Mouse (Mus musculus) neural tube, embryonic 12.5 days (tissue): ENCODE measurements around the gene Hmgcs1. TPM values are rescaled to one million over a fixed set of nuclear protein-coding genes. Genes with fewer than 3 reads are reported as not detected.

Source experiments
- ATAC-seq: fragments of 200-750 bp; cut with Nextera tagmentation; 2 replicates; pipeline ENCODE4 v1.8.0; 2017; ENCODE audit warnings: low read depth, mild to moderate bottlenecking, moderate TSS enrichment, moderate library complexity; ENCODE audit not compliant: low FRiP score
- H3K27ac ChIP-seq: fragments of 300-500 bp; sonication (generic); 2 replicates; pipeline ENCODE4 v1.5.1; 2016
- H3K27me3 ChIP-seq: fragments of 300-500 bp; sonication (generic); replicated peaks from 2 replicates; pipeline ENCODE4 v1.6.1; 2016; ENCODE audit warnings: mild to moderate bottlenecking
- H3K36me3 ChIP-seq: fragments of 300-500 bp; sonication (generic); 2 replicates; pipeline ENCODE4 v1.6.1; 2016; ENCODE audit warnings: mild to moderate bottlenecking
- H3K4me1 ChIP-seq: fragments of 300-500 bp; sonication (generic); 2 replicates; pipeline ENCODE4 v1.6.1; 2016
- H3K4me2 ChIP-seq: fragments of 300-500 bp; sonication (generic); replicated peaks from 2 replicates; pipeline ENCODE4 v1.6.1; 2016; ENCODE audit warnings: mild to moderate bottlenecking
- H3K4me3 ChIP-seq: fragments of 300-500 bp; sonication (generic); 2 replicates; pipeline ENCODE4 v1.5.1; 2016
- H3K9ac ChIP-seq: fragments of 300-500 bp; sonication (generic); 2 replicates; pipeline ENCODE4 v1.6.1; 2016; ENCODE audit warnings: mild to moderate bottlenecking
- H3K9me3 ChIP-seq: fragments of 300-500 bp; sonication (generic); 2 replicates; pipeline ENCODE4 v1.6.1; 2016; ENCODE audit warnings: mild to moderate bottlenecking
- WGBS: fragments of 180-500 bp; shearing (Covaris S2); methylation state at CpG from one replicate; pipeline ENCODE4 v1.1.7; 2016; 5-methylcytosine and 5-hydroxymethylcytosine counted together
- polyA plus RNA-seq: library from polyadenylated mRNA; unstranded; fragments of >200 nt; fragmentation: Nextera tagmentation; extraction: Ambion mirVana; gene quantifications from 2 replicates; pipeline ENCODE4 v1.2.1, GENCODE M21; 2016

Gene Hmgcs1
- polyA plus RNA-seq, 1 experiment from 2014 or later, result 430 TPM

GRCm38 (mm10) chr13:119729406-119729805 lies 39.2 kb downstream of the Hmgcs1 start:
- no peaks in the 10 kb centered on the region for H3K36me3 ChIP-seq
- no peak overlapping the region for H3K4me2 ChIP-seq
- no peak overlapping the region for H3K4me3 ChIP-seq
- no peaks in the 10 kb centered on the region for H3K4me1 ChIP-seq
- ATAC-seq, result no peak
- H3K27ac ChIP-seq, result no peak overlapping the region
- no peak overlapping the region for H3K9ac ChIP-seq
- no peaks in the 10 kb centered on the region for H3K9me3 ChIP-seq
- no peaks in the 10 kb centered on the region for H3K27me3 ChIP-seq
- WGBS, result 90% methylated on average over 7 of the region's 7 CpGs

DNA sequence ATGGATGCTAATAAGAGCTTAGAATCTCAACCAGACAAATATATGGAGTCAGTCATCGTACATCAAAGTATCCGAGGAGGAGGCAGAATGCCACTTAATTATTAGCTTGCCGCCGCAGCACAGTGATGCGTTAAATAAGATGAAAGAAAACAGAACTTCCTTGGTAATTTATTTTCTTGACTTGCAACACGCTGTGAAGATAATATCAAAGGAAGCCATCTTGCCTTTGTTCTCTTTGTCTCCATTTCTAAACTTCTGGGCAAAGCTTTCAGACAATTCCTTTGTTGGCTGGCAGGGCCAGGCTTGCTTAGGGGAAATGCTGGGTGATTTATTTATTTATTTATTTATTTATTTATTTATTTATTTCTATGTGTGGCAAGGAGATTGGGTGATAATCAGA lies 41.3 kb downstream of the Hmgcs1 start:
- Histone ChIP-seq H3K4me1 (no peaks in the 10 kb centered on the region), H3K36me3 (no peaks in the 10 kb centered on the region), H3K27me3 (no peaks in the 10 kb centered on the region), H3K4me2 (no peak overlapping the region), H3K9ac (no peak overlapping the region), H3K9me3 (no peaks in the 10 kb centered on the region), H3K27ac (no peak overlapping the region), H3K4me3 (no peak overlapping the region)
- ATAC-seq, result peak; percentile 34; the same call in 1 of the 2 replicates
- WGBS, result 19% methylated on average over 6 of the region's 6 CpGs

GRCm38 (mm10) chr13:119741390-119742237 lies 51.4 kb downstream of the Hmgcs1 start:
- Histone ChIP-seq H3K4me2 (peak overlapping the region; percentile 54), H3K27me3 (no peaks in the 10 kb centered on the region), H3K4me1 (peaks cover 8% of the 10 kb centered on the region; the same call in 1 of the 2 replicates), H3K36me3 (no peaks in the 10 kb centered on the region), H3K9me3 (no peaks in the 10 kb centered on the region), H3K4me3 (peak overlapping the region; percentile 7; the same call in 1 of the 2 replicates), H3K9ac (0 out of 2 replicates have a peak overlapping the region, but pooled peaks have one; percentile 22), H3K27ac (no peak overlapping the region)
- peak; percentile 51; the same call in 1 of the 2 replicates for ATAC-seq
- WGBS, result 3% methylated on average over 19 of the region's 19 CpGs

DNA sequence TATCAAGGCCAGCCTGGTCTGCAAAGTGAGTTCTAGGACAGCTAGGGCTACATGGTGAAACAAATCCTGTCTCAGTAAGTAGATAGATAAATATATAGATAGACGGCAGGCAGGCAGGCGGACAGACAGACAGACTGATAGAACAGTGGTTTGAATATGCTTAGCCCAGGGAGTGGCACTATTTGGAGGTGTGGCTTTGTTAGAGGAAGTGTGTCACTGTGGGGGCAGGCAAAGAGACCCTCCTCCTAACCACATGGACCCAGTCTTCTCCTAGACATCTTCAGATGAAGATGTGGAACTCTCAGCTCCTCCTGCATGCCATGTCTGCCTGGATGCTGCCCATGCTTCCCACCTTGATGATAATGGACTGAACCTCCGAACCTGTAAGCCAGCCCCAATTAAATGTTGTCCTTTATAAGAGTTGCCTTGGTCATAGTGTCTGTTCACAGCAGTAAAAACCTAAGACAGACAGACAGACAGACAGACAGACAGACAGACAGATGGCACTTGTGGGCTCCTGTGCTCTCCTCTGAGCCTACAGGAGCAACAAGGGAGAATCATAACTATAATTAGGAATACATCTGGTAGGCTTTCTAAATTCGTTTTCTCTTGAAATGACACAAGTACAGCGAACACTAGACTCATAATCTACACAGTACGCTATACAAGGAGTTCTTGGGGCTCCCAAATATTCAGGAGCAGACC lies 52.7 kb downstream of the Hmgcs1 start:
- no peaks in the 10 kb centered on the region for H3K27me3 ChIP-seq
- H3K36me3 ChIP-seq, result no peaks in the 10 kb centered on the region
- H3K4me2 ChIP-seq, result no peak overlapping the region
- H3K9me3 ChIP-seq, result no peaks in the 10 kb centered on the region
- no peak overlapping the region for H3K27ac ChIP-seq
- WGBS, result 87% methylated on average over 6 of the region's 6 CpGs
- no peak overlapping the region for H3K4me3 ChIP-seq
- H3K9ac ChIP-seq, result no peak overlapping the region
- ATAC-seq, result no peak; the same call in 1 of the 2 replicates
- H3K4me1 ChIP-seq, result peaks cover 8% of the 10 kb centered on the region; the same call in 1 of the 2 replicates

DNA sequence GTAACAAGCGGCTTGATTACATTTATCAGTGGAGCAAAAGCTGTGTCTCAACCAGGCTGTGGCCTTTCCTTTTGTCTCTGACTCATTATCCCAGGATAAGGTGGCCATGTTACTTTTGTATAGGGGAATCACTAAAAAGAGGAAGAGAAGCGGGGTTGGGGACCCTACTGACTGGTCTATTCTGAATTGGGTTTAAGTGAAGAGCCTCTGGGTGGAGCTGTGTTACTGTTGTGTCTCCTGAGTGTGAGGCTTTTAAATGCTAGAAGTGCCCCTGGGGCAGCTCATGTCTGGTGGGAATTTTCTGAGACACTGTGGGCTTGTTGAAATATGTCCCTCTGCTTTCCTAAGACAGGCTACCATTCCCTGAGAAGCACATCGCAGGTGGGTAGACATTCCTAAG lies 53.3 kb downstream of the Hmgcs1 start:
- no peak overlapping the region for H3K4me2 ChIP-seq
- H3K27ac ChIP-seq, result no peak overlapping the region
- WGBS, result 70% methylated on average over 3 of the region's 3 CpGs
- H3K4me1 ChIP-seq, result peaks cover 8% of the 10 kb centered on the region; the same call in 1 of the 2 replicates
- H3K9me3 ChIP-seq, result no peaks in the 10 kb centered on the region
- no peak for ATAC-seq
- no peaks in the 10 kb centered on the region for H3K36me3 ChIP-seq
- no peak overlapping the region for H3K4me3 ChIP-seq
- no peaks in the 10 kb centered on the region for H3K27me3 ChIP-seq
- no peak overlapping the region for H3K9ac ChIP-seq

DNA sequence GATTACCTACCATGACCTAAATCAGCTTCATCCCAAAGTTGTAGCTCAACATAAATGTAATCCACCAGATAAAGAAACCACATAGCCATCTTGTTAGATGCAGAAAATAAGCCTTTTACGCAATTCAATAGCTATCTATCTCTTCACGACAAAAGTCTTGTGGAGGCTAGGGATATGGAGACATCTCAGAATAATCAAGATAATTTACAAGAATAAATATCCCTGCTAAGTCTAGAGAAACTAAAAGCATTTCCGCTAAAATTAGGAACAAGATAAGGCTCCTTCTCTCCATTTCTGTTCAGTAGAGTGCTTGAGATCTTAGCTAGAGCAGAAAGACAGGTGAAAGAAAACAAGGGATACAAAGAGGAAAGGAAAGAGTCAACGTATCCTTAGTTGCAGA lies 56.8 kb downstream of the Hmgcs1 start:
- Histone ChIP-seq H3K27ac (no peak overlapping the region), H3K4me3 (no peak overlapping the region), H3K27me3 (no peaks in the 10 kb centered on the region), H3K4me1 (peaks cover 2% of the 10 kb centered on the region; the same call in 1 of the 2 replicates), H3K9me3 (no peaks in the 10 kb centered on the region), H3K4me2 (no peak overlapping the region), H3K9ac (no peak overlapping the region), H3K36me3 (no peaks in the 10 kb centered on the region)
- 90% methylated on average over 4 of the region's 4 CpGs for WGBS
- ATAC-seq, result no peak

GRCm38 (mm10) chr13:119753859-119754634 lies 63.9 kb downstream of the Hmgcs1 start:
- Histone ChIP-seq H3K9me3 (no peaks in the 10 kb centered on the region), H3K4me1 (peaks cover 20% of the 10 kb centered on the region; the same call in 1 of the 2 replicates), H3K9ac (no peak overlapping the region), H3K4me2 (0 out of 2 replicates have a peak overlapping the region, but pooled peaks have one; percentile 82), H3K27ac (no peak overlapping the region), H3K27me3 (no peaks in the 10 kb centered on the region), H3K36me3 (no peaks in the 10 kb centered on the region), H3K4me3 (no peak overlapping the region)
- ATAC-seq, result no peak
- 50% methylated on average over 9 of the region's 9 CpGs for WGBS

- H3K4me1 ChIP-seq, result peaks cover 20% of the 10 kb centered on the region; the same call in 1 of the 2 replicates
- peak overlapping the region; percentile 82 for H3K4me2 ChIP-seq
- no peak overlapping the region for H3K9ac ChIP-seq
- H3K27me3 ChIP-seq, result no peaks in the 10 kb centered on the region
- no peak for ATAC-seq
- no peaks in the 10 kb centered on the region for H3K9me3 ChIP-seq
- H3K4me3 ChIP-seq, result peak overlapping the region; percentile 52; the same call in 1 of the 2 replicates
- WGBS, result 40% methylated on average over 3 of the region's 3 CpGs
- no peaks in the 10 kb centered on the region for H3K36me3 ChIP-seq
- H3K27ac ChIP-seq, result no peak overlapping the region
Observed at GRCm38 (mm10) chr13:119754635-119755020, 64.4 kb downstream of the Hmgcs1 start.

DNA sequence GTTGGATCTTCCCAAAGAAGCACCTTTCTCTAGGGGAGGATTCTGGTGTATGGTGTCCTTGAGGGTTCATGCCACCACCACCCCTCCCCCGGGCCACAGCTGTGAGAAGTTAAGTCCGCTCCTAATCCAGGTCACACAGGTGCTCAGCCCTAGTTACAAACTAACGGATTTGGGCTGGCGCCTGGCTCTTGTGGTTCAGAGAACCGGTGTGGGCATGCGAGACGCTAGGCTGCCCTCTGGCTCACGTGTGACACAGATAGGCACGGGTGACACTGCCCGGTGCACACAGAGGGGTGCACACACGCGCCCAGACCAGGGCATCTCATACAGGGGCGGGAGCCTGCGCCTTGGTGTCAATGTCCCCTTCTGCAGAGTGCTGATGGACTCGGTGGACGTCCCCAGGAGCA lies 65.0 kb downstream of the Hmgcs1 start:
- WGBS, result under 1% methylated on average over 16 of the region's 16 CpGs
- no peaks in the 10 kb centered on the region for H3K27me3 ChIP-seq
- H3K9me3 ChIP-seq, result no peaks in the 10 kb centered on the region
- peak; percentile 61 for ATAC-seq
- peaks cover 20% of the 10 kb centered on the region; the same call in 1 of the 2 replicates for H3K4me1 ChIP-seq
- peak overlapping the region; percentile 82 for H3K4me2 ChIP-seq
- H3K36me3 ChIP-seq, result no peaks in the 10 kb centered on the region
- peak overlapping the region; percentile 75 for H3K9ac ChIP-seq
- H3K27ac ChIP-seq, result no peak overlapping the region
- H3K4me3 ChIP-seq, result peak overlapping the region; percentile 52

DNA sequence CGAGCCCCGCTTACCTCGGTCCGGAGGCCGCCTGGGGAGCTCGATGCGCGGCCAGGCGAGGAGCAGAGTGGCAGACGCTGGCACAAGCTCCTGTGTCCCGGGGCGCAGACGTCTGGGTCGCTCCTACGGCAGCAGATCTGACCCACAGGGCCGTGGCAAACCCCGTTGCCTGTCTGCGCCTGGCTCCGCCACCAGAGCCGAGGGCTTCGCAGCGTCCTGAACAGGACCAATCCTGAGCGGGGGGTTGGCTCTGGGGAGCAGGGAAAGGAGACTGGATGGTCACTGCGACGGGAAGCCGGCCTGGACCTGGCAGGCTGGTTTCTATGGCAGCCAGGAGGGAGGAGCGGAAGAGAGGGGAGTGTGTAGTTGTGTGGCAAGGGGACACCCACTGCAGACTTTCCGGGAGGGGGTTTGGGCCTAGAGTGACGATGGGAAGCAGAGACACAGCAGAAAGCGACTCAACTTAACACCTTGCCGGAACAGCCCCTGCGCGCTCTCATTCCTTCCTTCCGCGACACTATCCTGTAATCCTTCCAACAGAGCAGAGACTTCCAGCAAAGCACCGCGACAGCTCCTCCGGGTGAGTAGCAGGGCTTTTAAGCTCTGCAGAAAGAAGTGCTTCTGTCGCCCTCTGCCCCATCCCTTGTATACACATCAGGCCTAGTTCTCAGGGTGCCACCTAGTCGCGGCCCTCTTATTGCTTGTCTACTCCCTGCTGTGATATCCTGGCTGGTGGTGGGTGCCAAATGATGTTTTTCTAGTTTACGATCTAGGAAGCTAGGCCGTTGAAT lies 65.7 kb downstream of the Hmgcs1 start, which contains the start of gene Nim1k:
Gene Nim1k, minus strand, starts transcription at position 202 of the 791 bp plus-strand sequence.
- Histone ChIP-seq H3K4me3 (peak within 1 kb of the TSS; percentile 52), H3K27me3 (no peaks in the 10 kb centered on the region), H3K4me1 (peaks cover 20% of the 10 kb centered on the region; the same call in 1 of the 2 replicates), H3K9me3 (no peaks in the 10 kb centered on the region), H3K27ac (0 out of 2 replicates have a peak within 1 kb of the TSS, but pooled peaks have one; percentile 12), H3K36me3 (0 out of 2 replicates have a peak, but pooled peaks cover 3% of the 10 kb centered on the region), H3K9ac (peak within 1 kb of the TSS; percentile 75), H3K4me2 (peak within 1 kb of the TSS; percentile 82)
- 1% methylated on average over 43 of the region's 43 CpGs for WGBS
- peak; percentile 90 for ATAC-seq

- H3K36me3 ChIP-seq, result peaks cover 12% of the 10 kb centered on the region; the same call in 1 of the 2 replicates
- no peaks in the 10 kb centered on the region for H3K27me3 ChIP-seq
- no peak overlapping the region for H3K9ac ChIP-seq
- WGBS, result 41% methylated on average over 5 of the region's 5 CpGs
- H3K9me3 ChIP-seq, result no peaks in the 10 kb centered on the region
- H3K4me1 ChIP-seq, result peaks cover 20% of the 10 kb centered on the region; the same call in 1 of the 2 replicates
- ATAC-seq, result no peak
- no peak overlapping the region for H3K4me2 ChIP-seq
- H3K27ac ChIP-seq, result no peak overlapping the region
- no peak overlapping the region for H3K4me3 ChIP-seq
Observed at GRCm38 (mm10) chr13:119756831-119757230, 66.7 kb downstream of the Hmgcs1 start.
